Mouse (Mus musculus): ENCODE measurements at regions not wholly inside any gene's neighbourhood (a gene's known extent, or its start where the extent isn't known, plus 50 kb on each side); places are given as distances from the start of the nearest gene placed in this dataset.

DNA sequence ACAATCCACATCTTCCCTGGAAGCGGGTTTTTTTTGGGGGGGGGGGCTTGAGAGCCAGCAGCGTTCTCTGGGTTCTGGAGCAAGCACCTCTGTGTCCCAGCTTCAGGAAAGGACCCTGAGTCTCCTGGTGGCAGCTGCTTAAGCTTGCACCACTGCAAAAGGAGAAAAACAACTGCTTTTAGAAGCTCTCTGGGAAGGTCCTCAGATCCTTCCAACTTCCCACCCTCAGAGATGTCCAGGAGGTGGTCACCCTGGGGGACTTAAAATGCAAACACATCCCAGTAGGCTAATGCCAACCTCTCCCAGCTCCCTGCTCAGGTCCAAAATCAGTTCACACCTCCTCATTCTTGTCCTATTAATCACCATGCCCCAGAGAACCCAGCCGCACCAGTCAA, 153.7 kb downstream of the Cdc5l start:
- TF ChIP-seq GATA1 (IDR thresholded peaks at IDR 0.05; ENCODE audit: borderline replicate concordance, low read length) (no peak), FLI1 (IDR thresholded peaks at IDR 0.05; ENCODE audit: low read length) (no peak)

Data from megakaryocyte, embryonic 14.5 days (primary cell).